Mouse (Mus musculus) CH12.LX (cell line): ENCODE data around the gene Taf12.

ENCODE experiments used
- CTCF ChIP-seq, 2 experiments: IDR thresholded peaks in 1 of 2; conservative IDR thresholded peaks in 1 of 2; 2 replicates each; pipeline ENCODE4 v1.5.1; 2011 to 2012; ENCODE audit warnings: low read depth in 2 of 2, low read length in 2 of 2, improper control_type of control experiment in 1 of 2, inconsistent platforms in 1 of 2, mild to moderate bottlenecking in 1 of 2, moderate library complexity in 1 of 2
- ELF1 ChIP-seq: IDR thresholded peaks from 2 replicates; pipeline ENCODE4 v1.6.1; 2014; ENCODE audit warnings: low read depth, mild to moderate bottlenecking, inconsistent platforms, low read length, improper control_type of control experiment
- ETS1 ChIP-seq: conservative IDR thresholded peaks from 2 replicates; pipeline ENCODE4 v1.6.1; 2012; ENCODE audit warnings: low read depth, mild to moderate bottlenecking, inconsistent platforms, low read length, improper control_type of control experiment, moderate library complexity
- MAFK ChIP-seq: IDR thresholded peaks from 2 replicates; pipeline ENCODE4 v1.6.1; 2011; ENCODE audit warnings: low read length, improper control_type of control experiment; ENCODE audit not compliant: insufficient replicate concordance
- MAX ChIP-seq: IDR thresholded peaks from 2 replicates; pipeline ENCODE4 v1.6.1; 2011; ENCODE audit warnings: low read length, improper control_type of control experiment
- MAZ ChIP-seq: IDR thresholded peaks from 2 replicates; pipeline ENCODE4 v1.6.1; 2012; ENCODE audit warnings: low read depth, mild to moderate bottlenecking, inconsistent platforms, low read length, improper control_type of control experiment, moderate library complexity
- NRF1 ChIP-seq: IDR thresholded peaks from 2 replicates; pipeline ENCODE4 v1.6.1; 2014; ENCODE audit warnings: low read depth, mild to moderate bottlenecking, inconsistent platforms, low read length, improper control_type of control experiment, moderate library complexity
- POLR2A ChIP-seq: IDR thresholded peaks from 2 replicates; pipeline ENCODE4 v1.6.1; 2011; ENCODE audit warnings: low read depth, mild to moderate bottlenecking, improper control_type of control experiment, low read length
- TBP ChIP-seq: conservative IDR thresholded peaks from 2 replicates; pipeline ENCODE4 v1.6.1; 2011; ENCODE audit warnings: low read depth, low read length, improper control_type of control experiment
- UBTF ChIP-seq: IDR thresholded peaks from 2 replicates; pipeline ENCODE4 v1.6.1; 2012; ENCODE audit warnings: low read depth, mild to moderate bottlenecking, inconsistent platforms, low read length, improper control_type of control experiment, moderate library complexity

DNA sequence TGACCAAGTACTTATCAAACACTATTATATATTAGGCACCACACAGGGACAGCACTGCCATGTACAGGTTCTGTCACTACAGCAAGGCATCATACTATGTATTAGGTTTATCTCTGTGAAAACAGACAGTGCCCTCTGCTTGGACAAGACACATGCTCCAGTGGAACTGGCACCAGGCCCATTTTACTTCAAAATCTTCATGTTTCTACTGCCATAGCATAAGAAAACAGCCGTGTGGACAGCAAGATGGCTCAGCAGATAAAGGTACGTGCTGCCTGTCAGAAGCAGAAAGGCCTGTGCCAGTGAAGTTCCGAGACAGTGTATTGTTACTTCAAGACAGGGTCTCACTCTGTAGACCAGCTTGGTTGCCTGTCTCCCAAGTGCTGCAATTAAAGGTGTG, 33.0 kb upstream of the Taf12 start:
- TF ChIP-seq ELF1 (no peak), ETS1 (no peak), MAFK (no peak), CTCF (conservative IDR thresholded peaks at IDR 0.05 in 1 of 2, IDR thresholded peaks at IDR 0.05 in 1 of 2; ENCODE audit: low read depth in 2 of 2, low read length in 2 of 2) (no peak), MAX (no peak), POLR2A (no peak), TBP (no peak), NRF1 (no peak), UBTF (no peak), MAZ (no peak)
